Mouse (Mus musculus) liver, postnatal 0 days (tissue): ENCODE results near the gene Gm20388.

Source experiments
- CTCF ChIP-seq: sonication (generic); IDR thresholded peaks from 2 replicates; pipeline ENCODE4 v1.5.1; 2016; ENCODE audit warnings: antibody characterized with exemption, low read depth
- EP300 ChIP-seq: IDR thresholded peaks from 2 replicates; pipeline ENCODE4 v1.6.1; 2016; ENCODE audit warnings: antibody characterized with exemption, low read depth, mild to moderate bottlenecking

- TF ChIP-seq CTCF (no peak), EP300 (no peak)
Measured at GRCm38 (mm10) chr8:119970169-119970568, 59.5 kb downstream of the Gm20388 start.
